Mouse (Mus musculus): Measurements from ENCODE around the gene Hnf1a.

Gene Hnf1a

DNA sequence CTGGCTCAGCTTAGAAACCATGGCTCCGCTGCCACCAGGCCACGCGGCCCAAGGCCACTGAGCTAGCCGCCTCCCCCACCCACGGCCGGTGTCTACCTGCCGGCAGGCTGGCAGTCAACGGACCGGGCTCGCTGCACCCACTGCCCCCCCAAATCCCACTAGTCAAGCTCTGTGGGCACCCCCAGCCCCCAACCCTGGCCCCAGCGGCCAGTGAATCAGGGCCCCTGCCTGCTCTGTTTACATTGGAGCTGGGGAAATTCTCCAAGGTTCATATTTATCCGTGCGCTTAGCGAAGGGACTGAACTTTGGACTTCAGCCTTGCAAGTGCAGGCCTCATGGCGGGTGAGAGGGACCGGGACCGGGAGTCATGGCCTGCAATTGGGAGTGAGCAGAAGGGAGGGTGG is at the start of gene Hnf1a:
Hnf1a (minus strand) TSS at position 271 of the 404 bp plus-strand sequence.
- DNase-seq (ENCODE audit: low read depth, low spot score), result no peak

DNA sequence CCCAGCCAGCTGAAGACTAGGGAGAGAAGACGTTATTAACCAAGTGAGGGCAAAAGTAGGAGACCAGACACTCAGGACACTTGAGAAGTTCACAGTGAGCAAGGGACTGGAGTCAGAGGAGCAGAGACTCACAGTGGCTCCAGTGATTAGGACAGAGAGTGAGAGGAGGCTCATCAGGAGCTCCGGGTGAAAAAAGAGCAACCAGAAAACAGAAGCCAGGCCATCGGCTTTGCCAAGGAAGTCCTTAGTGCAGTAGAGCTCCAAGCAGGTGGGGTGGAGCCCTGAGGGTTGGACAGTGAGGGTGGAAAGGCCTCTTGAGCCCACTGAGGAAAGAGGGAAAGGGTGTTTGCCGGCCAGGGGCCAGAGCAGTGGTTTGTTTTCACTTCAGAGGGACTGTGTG is 47.9 kb upstream of the Hnf1a start:
- no peak for DNase-seq (ENCODE audit: low read depth, low spot score)

DNA sequence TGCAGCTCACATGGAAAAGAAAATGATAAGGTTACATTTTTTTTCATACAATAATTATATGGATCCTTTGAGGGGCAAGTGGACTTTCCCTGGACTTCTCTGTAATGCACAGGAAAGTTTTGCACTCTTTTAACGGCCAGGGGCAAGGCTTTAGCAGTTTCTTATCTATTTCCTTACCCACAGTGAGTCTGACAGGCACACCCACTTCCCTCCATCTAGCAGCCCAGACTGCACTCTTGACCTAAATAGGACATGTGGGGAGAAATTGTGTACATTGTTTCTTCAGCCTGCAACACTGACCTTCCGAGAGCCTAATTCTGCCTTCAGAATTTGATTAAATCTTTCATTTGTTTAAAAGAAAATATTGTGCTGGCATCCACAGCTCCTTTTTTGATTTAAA is 47.4 kb upstream of the Hnf1a start:
- no peak for DNase-seq (ENCODE audit: low read depth, low spot score)

DNA sequence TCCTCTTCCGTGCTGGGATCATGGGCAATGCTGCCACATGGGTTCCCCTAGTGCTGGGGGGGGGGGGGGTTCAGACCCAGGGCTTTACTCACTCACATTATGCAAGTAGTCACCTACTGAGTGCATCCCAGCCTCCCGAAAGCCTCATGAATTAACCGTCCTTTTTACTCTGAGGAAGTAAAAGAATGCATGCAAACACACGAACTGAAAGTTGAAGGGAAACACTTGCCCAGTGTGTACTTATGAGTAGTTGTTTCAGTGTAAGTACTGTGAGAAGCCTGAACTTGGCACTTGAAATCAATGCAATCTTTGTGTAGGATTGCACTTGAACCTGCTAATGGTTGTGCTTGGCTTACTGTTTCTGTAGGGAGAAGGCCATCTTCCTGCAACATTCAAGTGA is 44.2 kb upstream of the Hnf1a start:
- DNase-seq (ENCODE audit: low read depth, low spot score), result peak; percentile 5

DNA sequence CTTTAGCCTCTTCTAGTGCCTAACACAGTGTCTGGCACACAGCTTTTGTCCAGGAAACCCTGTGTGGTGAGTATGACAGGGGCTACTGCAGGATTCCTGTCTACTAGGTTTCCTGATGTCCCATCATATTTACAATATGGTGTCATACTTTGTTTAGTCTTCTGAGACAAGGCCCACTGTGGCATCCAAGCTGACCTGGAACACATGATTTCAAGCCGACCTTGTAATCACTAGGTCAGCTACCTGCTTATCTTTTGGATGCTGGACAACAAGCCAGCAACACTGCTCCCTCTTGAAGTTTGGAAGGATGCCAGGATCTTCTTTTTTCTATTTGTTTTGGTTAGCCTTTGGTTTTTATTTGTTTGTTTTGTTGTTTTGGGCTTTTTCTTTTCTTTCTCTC is 43.7 kb upstream of the Hnf1a start:
- DNase-seq (ENCODE audit: low read depth, low spot score), result peak; percentile 19

DNA sequence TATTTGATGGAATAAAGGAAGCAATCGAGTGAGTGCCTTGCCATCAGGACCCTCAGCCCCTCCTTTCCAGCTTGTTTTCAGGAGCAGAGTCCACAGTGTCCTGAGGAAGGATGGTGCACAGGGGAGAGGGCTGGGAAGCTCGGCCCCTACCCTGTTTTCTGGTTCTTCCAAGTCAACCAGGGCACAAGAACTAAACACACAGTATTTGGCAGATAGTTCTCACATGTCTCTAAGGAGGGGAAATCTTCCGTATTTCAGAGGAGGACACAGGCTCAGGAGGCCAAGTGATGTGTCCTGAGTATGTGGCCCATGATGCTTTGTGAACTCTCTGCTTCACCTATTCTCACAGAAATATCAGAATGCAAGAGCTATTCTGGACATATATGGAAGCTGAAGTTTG is 42.5 kb upstream of the Hnf1a start:
- no peak for DNase-seq (ENCODE audit: low read depth, low spot score)

DNA sequence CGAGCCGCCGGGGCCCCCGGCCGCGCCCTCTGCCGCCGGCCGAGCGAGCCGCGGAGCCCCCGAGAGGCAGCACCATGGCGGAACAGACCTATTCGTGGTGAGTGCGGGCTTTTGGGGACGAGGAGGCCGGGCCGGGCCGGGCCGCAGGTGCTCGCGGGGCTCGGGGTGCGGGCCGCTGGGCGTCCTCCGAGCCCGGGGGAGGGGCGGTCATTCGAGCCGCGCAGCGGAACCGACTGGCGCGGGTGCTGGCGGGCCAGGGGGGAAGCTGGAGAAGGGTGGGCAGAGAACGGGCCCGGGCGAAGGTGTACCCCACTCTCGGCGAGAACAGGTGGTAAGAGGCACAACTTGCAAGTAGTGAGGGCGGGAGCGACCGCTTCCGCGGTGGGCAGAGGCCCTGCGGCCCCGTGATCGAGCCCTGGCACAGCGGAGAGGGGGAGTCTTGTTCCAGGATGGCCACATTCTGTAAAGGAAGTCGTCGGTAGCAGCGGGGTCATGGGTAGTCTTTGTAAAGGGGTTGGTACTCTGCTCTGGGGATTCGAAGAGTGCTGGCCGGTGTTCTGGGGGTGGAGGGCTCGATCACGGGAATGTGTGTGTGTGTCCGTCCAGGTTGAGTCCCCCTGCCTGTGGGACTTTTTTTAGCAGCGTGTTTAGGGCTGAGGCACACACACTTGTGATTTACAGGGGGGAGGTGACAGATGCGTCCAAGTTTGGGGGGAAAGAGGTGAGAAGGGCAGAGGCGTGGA is 40.8 kb upstream of the Hnf1a start:
- peak; percentile 68 for DNase-seq (ENCODE audit: low read depth, low spot score)

DNA sequence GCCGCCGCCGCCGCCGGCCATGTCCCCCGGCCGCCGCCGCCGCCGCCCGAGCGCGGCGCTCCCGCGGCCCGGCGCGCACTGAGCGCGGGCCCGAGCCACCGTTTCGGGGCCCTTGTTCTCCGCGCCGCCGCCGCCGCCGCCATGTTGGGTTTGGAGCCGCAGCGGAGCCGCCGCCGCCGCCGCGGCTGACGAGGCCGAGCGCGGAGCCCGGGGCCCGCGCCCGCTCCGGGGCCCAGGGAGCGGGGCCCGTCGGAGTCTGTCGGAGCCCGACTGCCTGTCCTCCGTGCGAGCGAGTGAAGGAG is 40.3 kb upstream of the Hnf1a start:
- DNase-seq (ENCODE audit: low read depth, low spot score), result no peak

DNA sequence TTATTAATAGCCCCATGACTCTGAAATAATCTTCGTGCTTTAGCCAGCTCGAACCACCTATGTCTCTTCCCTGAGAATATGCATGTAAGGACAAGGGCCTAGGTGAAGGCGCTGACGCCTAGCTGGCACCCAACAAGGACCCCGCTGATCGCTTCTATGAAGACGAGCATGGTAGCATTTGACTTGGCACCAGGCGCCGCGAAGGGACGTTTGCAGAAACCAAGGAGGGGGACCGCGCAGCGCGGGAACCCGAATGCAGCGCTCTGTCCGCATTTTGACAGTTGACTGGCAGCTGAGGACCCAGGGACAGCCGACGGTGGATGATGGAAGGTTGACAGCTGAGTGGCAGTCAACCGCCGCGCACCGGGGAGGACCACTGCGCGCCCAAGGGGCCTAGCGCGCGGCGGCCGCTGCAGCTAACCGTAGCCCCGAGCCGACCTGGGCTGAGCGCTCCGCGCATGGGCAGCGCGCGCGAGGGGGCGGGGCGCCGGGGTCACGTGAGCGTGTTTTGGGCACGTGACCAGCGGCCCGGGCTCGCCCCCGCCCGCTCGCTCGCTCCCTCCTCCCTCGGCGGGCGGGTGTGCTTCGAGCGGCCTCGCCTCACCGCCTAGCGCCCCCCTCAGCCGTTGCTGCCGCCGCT is 39.8 kb upstream of the Hnf1a start, which contains the start of gene Sppl3:
Sppl3 (plus strand) TSS at position 561 of the 640 bp plus-strand sequence.
- DNase-seq (ENCODE audit: low read depth, low spot score), result peak; percentile 76

DNA sequence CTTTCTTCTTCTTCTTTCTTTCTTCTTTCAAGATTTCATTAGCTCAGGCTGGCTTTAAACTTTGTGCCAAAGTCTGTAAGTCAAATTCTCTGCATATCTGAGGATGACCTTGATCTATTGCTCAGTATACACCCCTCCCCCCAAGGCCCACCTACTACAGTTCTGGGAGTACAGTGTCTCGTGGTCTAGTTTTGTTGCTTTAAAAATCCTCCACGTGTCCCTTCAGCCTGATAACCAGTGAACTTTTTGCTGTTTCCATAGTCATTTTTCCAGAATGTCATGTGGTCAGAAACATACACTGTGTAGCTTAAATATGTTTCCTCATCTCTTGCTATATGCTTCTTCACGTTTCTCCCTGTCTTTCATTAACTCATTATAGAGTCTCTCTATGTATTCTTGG is 39.1 kb upstream of the Hnf1a start:
- peak; percentile 19 for DNase-seq (ENCODE audit: low read depth, low spot score)

DNA sequence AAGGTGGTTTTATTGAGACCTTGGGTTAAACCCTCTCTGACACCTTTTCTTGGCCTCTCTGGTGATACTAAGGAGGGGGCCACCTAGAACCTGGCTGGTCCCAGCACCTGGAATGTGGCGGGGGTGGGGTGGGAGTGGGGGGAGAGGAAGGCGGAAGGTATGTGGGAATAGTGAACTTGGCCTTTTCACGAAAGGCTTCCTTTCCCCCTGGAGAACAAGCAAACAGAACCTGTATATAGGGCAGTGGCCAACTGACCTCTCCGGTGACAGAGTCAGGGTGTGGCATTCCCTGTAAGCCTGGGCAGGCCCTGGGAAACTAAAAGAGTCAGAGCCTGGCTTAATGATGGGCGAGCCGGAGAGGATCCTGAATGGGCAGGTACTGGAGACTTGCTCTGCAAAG is 38.2 kb upstream of the Hnf1a start:
- DNase-seq (ENCODE audit: low read depth, low spot score), result no peak

DNA sequence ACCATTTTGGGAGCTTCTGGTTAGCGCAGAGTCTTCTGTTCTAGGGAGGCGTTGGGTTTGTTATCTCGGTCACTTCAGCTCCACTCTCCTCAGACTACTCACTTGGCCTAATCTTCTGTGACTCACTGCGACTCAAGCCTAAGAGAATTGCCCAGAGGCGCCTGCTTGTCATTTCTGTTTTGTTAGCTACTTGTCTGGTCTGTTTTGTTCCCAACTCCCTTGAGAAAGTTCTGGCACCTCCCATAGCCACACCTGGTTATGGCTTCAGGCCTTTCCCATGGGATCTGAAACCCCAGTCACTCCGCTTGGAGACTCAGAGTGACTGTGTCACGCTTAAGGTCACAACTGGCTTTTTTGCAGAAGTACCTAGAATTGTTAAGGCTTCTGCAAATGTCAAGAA is 37.4 kb upstream of the Hnf1a start:
- peak; percentile 91 for DNase-seq (ENCODE audit: low read depth, low spot score)

DNA sequence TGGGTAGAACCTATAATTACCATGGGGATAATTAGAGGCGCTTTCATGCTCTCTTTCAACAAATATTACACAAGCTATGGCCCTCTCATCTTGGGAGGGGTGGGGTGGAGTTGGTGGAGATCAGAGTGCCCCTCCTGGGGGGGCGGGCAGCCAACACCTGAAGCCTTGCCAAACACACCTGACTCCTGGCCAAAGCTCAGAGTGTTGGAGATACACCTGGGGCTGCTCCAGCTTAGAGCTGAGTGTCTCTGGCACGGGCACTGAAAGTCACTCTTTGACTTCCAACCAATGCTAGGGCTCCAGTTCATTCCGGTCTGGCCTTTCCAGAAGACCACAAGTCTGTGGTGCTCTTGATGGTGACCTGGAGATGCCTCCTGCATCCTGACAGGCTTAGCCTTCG is 36.9 kb upstream of the Hnf1a start:
- DNase-seq (ENCODE audit: low read depth, low spot score), result no peak

DNA sequence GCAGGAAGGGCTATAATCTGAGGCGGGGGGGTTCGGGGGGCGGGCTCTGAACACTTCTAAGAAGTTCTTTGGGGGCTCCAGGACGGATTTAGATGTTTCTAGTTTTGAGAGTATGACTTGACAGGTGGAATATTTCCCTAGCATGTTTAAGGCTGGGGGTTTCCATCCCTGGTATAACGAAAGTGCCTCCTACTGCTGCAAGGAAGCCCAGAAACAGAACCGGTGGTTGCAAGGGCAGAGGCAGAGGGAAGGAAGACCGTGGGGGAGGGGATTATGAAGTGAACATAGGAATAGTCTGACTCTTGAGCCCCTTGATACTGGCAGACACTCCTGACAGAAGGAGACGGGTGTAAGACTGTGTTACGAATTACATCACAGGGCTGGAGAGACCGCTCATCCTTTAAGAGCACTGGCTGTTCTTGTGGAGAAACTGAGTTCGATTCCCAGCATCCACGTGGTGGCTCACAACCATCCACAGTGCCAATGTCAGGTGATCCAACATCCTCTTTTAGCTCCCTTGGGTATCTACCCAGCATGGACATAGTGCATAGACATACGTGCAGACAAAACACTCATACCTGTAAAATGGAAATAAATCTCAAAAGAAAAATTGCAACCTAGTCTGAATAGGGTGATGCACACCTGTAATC is 32.5 kb upstream of the Hnf1a start:
- DNase-seq (ENCODE audit: low read depth, low spot score), result no peak

DNA sequence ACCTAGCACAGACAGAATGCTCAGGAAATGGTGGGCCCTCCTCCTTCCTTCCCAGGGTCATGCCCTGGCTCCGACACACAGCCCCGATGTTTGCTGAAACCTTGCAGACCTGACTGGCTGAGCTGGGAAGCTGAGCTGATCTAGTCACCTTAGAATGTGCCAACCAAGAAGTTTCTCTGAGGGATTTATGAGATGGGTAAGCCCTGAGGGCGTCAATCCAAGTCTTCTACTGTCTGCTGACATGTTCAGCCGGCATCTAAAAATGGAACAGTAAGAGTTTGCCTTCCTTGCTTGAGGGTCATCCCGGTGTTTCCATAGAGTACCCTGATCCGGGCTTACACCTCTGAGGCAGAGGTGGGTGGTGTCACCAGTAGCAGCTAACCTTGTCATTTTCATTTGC is 31.9 kb upstream of the Hnf1a start:
- peak; percentile 29 for DNase-seq (ENCODE audit: low read depth, low spot score)

DNA sequence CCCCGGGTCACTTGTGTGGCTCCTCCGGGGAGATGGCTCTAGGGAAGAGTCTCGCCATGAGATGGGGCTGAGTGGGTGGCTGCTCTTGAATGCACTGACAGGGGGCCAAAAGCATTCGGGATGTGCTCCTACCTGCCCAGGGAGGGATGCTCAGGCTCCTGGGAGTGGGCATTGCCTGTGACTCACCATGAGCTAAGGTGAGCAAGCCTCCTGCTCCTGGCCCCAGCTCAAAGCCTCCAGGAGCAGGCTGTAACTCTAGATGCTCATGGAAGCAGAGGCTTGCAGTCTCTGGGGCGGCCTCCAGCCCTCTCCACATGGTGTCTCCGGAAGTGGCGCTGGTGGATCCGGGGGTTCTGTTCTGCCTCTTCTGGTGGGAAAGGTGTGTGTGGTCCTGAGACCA is 30.6 kb upstream of the Hnf1a start:
- DNase-seq (ENCODE audit: low read depth, low spot score), result no peak

DNA sequence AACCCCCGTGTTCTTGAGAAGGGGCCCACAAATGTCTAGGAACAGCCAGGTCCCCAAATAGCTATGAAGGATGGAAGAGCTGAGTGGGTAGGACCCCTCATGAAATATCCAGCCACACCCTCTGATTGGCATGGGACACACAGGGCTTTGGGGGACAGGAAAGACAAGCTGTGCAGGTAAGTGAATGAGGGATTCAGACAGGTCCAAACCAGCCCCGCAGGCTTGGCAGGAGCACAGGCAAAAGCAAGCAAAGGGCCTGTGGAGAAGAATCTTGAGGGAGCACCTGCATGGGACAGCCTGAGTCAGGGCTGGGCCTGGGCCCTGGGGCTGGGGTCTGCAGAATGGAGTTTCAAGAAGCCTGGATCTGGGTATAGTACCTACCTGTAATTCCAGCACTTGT is 29.6 kb upstream of the Hnf1a start:
- no peak for DNase-seq (ENCODE audit: low read depth, low spot score)

DNA sequence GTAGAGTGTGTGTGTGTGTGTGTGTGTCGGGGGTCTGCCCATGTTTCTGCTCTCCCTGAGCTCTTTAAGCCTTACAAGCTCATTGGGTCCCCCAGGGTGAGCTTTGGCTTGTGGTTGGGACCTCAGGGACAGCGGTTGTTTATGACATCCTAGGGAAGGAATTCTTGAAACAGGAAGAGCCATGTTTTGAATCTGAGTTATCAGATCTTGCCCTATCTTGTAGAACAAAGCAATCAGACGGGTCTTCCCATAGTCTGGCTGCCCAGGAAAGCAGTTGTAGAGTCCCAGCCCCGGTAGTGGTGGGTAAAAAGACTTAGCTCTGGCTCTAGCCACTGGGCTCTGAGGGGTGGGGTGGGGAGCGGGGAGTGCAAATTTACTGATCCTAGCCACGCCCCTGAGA is 26.4 kb upstream of the Hnf1a start:
- DNase-seq (ENCODE audit: low read depth, low spot score), result no peak

DNA sequence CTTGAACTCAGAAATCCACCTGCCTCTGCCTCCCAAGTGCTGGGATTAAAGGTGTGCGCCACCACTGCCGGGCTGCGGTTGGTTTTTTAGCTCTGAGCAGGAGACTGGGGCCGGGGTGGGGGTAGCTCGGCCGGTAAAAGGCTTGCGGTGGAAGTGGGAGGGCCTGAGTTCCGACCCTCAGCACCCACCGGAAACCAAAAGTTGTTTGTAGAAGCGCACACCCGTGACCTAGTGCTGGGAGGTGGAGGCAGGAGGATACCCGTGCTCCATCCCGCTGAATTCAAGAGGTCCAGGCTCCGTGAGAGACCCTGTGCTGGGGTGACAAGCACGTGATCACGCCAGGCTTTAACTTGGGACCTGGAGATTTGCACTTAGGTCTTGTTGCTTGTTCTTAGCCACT is 25.6 kb upstream of the Hnf1a start:
- no peak for DNase-seq (ENCODE audit: low read depth, low spot score)

DNA sequence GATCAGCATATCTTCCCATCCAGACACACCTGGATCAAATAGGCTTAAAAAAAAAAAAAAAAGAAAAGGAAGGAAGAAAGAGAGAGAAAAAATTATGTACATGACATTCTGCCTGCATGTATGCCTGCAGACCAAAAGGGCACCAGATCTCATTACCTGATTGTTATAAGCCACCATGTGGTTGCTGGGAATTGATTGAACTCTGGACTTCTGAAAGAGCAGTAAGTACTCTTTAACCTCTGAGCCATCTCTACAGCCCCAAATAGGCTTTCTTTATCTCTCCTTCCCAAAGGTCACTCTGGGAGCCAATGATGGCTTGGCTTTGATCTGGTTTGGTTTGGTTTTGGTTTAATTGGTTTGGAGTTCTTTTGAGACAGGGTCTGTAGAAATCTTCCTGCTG is 14.2 kb upstream of the Hnf1a start:
- DNase-seq (ENCODE audit: low read depth, low spot score), result no peak

DNA sequence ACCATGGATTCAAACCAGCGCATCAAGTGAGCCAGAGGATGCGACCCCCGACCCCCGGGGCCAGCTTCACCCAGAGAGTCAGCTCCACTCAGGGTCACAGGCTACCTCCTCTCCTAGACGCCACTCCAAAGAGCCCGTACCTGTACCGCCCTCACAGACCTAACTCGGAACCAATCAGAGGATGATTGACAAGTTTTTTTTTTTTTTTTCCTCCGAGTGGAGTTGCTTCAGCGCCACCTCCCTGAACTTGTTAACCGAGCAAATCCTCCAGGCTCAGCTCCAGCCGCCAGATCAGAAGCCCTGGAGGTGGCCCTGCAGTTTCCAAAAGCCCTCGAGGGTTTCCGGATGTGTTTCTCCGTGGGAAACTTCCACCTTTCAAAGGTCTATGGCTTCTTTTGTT is 11.1 kb upstream of the Hnf1a start:
- no peak for DNase-seq (ENCODE audit: low read depth, low spot score)

DNA sequence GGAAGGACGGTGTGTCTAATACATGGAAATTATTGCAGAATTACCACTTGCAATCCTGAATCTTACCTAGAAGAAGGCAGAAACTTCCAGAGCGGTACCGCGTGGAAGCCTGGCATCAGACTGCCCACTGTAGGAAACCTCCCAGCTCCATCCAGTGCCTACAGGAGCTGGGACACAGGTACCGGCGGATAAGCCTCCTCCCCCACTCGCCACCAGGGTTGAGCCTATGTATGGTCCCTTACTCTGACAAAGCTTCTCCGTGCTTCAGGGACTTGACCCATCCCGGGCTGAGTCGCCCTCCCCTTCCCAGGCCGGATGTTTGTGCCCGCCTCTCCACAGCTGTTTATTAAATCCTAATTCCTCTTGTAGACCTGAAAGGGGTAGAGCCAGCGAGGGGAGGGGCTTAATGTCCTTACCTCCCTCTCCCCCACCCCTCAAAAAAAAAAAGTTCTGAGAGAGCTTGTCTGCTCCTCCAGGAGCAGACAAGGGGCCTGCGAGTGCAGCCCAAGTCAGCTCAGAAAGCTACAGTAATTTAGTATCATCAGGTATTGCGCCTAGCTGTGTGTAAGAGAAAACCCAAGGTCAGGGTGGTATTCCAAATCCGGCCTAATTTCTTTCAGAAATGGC is 9.3 kb upstream of the Hnf1a start:
- no peak for DNase-seq (ENCODE audit: low read depth, low spot score)
